In the genomic region with DNA sequence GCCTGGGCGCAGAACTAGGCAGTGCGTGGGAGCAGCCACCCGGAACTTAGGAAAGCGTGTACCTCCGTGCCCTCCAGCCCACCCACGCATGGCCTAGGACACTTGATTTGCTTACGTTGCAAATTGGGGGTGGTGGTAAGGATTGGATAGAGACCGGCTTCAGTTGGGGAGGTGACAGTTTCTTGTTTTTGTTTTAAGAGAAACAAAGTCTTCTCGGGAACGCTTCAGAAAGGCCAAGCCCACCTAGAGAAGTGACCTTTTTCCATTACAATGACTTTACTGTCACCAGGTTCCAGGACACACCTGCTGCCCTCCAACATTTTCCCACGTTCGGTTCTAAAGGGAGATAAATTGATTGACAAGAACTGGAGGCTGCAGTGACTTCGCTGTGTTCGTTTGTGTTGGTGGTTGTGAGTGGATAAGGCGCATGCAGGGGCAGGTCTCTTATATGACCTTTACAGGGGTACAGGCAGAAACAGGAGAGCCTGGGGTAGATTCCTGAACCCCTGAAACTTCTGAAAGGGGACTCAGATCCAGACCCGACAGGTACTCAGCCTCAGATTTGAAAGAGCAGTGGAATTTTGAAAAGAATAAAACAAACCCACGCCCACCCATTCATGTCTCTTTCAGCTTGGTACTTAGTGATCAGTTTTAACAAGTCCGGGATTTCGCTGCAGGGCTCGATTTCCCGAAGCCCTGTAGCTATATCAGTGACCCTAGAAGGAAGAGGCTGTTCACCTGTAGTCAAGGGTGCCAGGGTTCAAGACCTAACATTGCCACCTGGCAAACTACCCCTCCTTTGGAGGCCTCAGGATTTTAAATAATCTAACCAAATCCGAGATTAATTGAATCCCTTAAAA, we compare ENCODE assay signal across 11 mouse cellular contexts. TPM values are rescaled to one million over a fixed set of nuclear protein-coding genes. Genes with fewer than 3 reads are reported as not detected.
DNase-seq lines count a peak whose midpoint lies in the region; ATAC-seq and TF ChIP-seq lines count a peak whose summit lies in the region.
"Had no signal": no experiment of that assay in that cellular context is flagged by ENCODE, and none has a peak within 500 bp of the region (broad histone marks: within the 10 kb centered on the region; RNA-seq: fewer than 3 reads in every experiment).

No protein-coding gene starts in this region.

- no peaks in the 10 kb centered on the region for H3K9me3 ChIP-seq in hindbrain, embryonic 14.5 days (ENCODE audit: control insufficient read depth, low read length)
- H3K9me3 ChIP-seq in hindbrain, embryonic 13.5 days: no peaks in the 10 kb centered on the region
- no peaks in the 10 kb centered on the region for H3K9me3 ChIP-seq in ES-E14 (ENCODE audit: control insufficient read depth, insufficient read depth, low read depth, low read length)
- no peaks in the 10 kb centered on the region for H3K9me3 ChIP-seq in limb, embryonic 12.5 days
- H3K9me3 ChIP-seq: intestine, embryonic 15.5 days; lung, embryonic 15.5 days; midbrain, embryonic 12.5 days had no signal

- no peak for ATAC-seq in hindbrain, embryonic 14.5 days (ENCODE audit: low FRiP score)
- no peak for ATAC-seq in hindbrain, embryonic 13.5 days (ENCODE audit: low FRiP score)
- no peak for ATAC-seq in limb, embryonic 12.5 days (ENCODE audit: insufficient number of reproducible peaks, insufficient read depth, low FRiP score, low TSS enrichment, low read depth)
- ATAC-seq: intestine, embryonic 15.5 days had no signal

- H3K4me2 ChIP-seq in hindbrain, embryonic 14.5 days (replicated peaks): no peak overlapping the region
- no peak overlapping the region for H3K4me2 ChIP-seq in hindbrain, embryonic 13.5 days
- peak overlapping the region; percentile 89 for H3K4me2 ChIP-seq in limb, embryonic 12.5 days
- H3K4me2 ChIP-seq: intestine, embryonic 15.5 days had no signal

- H3K36me3 ChIP-seq in hindbrain, embryonic 14.5 days (replicated peaks; ENCODE audit: control insufficient read depth, insufficient read depth): no peaks in the 10 kb centered on the region
- no peaks in the 10 kb centered on the region for H3K36me3 ChIP-seq in hindbrain, embryonic 13.5 days
- no peaks in the 10 kb centered on the region for H3K36me3 ChIP-seq in ES-E14 (ENCODE audit: control insufficient read depth, insufficient read depth, low read length, poor library complexity, severe bottlenecking)
- H3K36me3 ChIP-seq in limb, embryonic 12.5 days: no peaks in the 10 kb centered on the region
- H3K36me3 ChIP-seq: intestine, embryonic 15.5 days; lung, embryonic 15.5 days; midbrain, embryonic 12.5 days had no signal

- no peak overlapping the region for H3K4me3 ChIP-seq in hindbrain, embryonic 14.5 days (replicated peaks; ENCODE audit: low read length)
- no peak overlapping the region for H3K4me3 ChIP-seq in hindbrain, embryonic 13.5 days
- H3K4me3 ChIP-seq in ES-E14 (ENCODE audit: insufficient read depth in 1 of 2, low read depth in 1 of 2, low read length in 2 of 2, poor library complexity in 1 of 2, severe bottlenecking in 1 of 2): no peak overlapping the region
- H3K4me3 ChIP-seq in limb, embryonic 12.5 days (replicated peaks): peak overlapping the region; percentile 69

- in situ Hi-C loops in ES-E14 (cut with MboI; ENCODE audit: low sequenced_read_pairs in 2 of 2, unreplicated experiment in 2 of 2): loop anchor here in 1 of 2 experiments (25.0 kb wide), 1 partner anchor 462 kb away; no protein-coding TSS in a partner anchor

- no peak overlapping the region for H3K9ac ChIP-seq in hindbrain, embryonic 14.5 days
- no peak overlapping the region for H3K9ac ChIP-seq in hindbrain, embryonic 13.5 days
- no peak overlapping the region for H3K9ac ChIP-seq in ES-E14 (ENCODE audit: insufficient read depth, low read depth, low read length, poor library complexity, severe bottlenecking)
- H3K9ac ChIP-seq in limb, embryonic 12.5 days (replicated peaks): peak overlapping the region; percentile 65; the same call in 1 of the 2 replicates
- H3K9ac ChIP-seq: intestine, embryonic 15.5 days; lung, embryonic 15.5 days; midbrain, embryonic 12.5 days had no signal

- peak; percentile 36 for DNase-seq in hindbrain, embryonic 14.5 days (ENCODE audit: low spot score)
- DNase-seq in ES-E14 (ENCODE audit: low read depth, low spot score): peak; percentile 40
- peak; percentile 23 for DNase-seq in embryo, embryonic 10 days (ENCODE audit: low spot score)
- DNase-seq in ovary, postnatal 14 days (ENCODE audit: low spot score): no peak
- no peak for DNase-seq in cerebellum, adult 18-20 months

- H3K27ac ChIP-seq in hindbrain, embryonic 14.5 days: no peak overlapping the region
- H3K27ac ChIP-seq in hindbrain, embryonic 13.5 days: no peak overlapping the region
- no peak overlapping the region for H3K27ac ChIP-seq in ES-E14 (ENCODE audit: insufficient read depth, low read depth, low read length, poor library complexity, severe bottlenecking)
- H3K27ac ChIP-seq in limb, embryonic 12.5 days: peak overlapping the region; percentile 88; the same call in 1 of the 2 replicates
- H3K27ac ChIP-seq: intestine, embryonic 15.5 days; lung, embryonic 15.5 days; midbrain, embryonic 12.5 days had no signal

- H3K4me1 ChIP-seq in hindbrain, embryonic 14.5 days (replicated peaks; ENCODE audit: control insufficient read depth, insufficient read depth, low read length): peaks cover 18% of the 10 kb centered on the region
- peaks cover 40% of the 10 kb centered on the region for H3K4me1 ChIP-seq in hindbrain, embryonic 13.5 days (replicated peaks)
- H3K4me1 ChIP-seq in ES-E14 (ENCODE audit: control insufficient read depth in 2 of 2, insufficient read depth in 2 of 2, low read length in 2 of 2, poor library complexity in 1 of 2): peaks cover 3 to 9% of the 10 kb centered on the region in 2 experiments; a peak in 3 of 4 replicates
- peaks cover 39% of the 10 kb centered on the region for H3K4me1 ChIP-seq in limb, embryonic 12.5 days (replicated peaks)

- 2% methylated on average over 22 of the region's 22 CpGs for whole genome bisulfite sequencing in hindbrain, embryonic 14.5 days
- 1% methylated on average over 22 of the region's 22 CpGs for WGBS in hindbrain, embryonic 13.5 days
- WGBS in limb, embryonic 12.5 days: 3% methylated on average over 22 of the region's 22 CpGs

- peaks cover 90% of the 10 kb centered on the region for H3K27me3 ChIP-seq in hindbrain, embryonic 14.5 days (ENCODE audit: control insufficient read depth, insufficient read depth, low read length)
- peaks cover 96% of the 10 kb centered on the region for H3K27me3 ChIP-seq in hindbrain, embryonic 13.5 days
- H3K27me3 ChIP-seq in limb, embryonic 12.5 days: peaks cover 85% of the 10 kb centered on the region

TF ChIP-seq in ES-E14, 5 proteins besides CTCF, POLR2A, EP300 and RAD21:
- no peak for TF ChIP-seq ZC3H11A (IDR thresholded peaks at IDR 0.05; ENCODE audit: borderline replicate concordance, low read depth, low read length)
- TF ChIP-seq HCFC1 (IDR thresholded peaks at IDR 0.05; ENCODE audit: borderline replicate concordance, insufficient read depth, low read length): no peak
- peak; percentile 77 for TF ChIP-seq MAFK (IDR thresholded peaks at IDR 0.05; ENCODE audit: insufficient read depth, low read depth, low read length)

RNA-seq across cellular contexts. Expression of gene Gsc, which starts 2.0 kb away (rescaled TPM):
- polyA plus RNA-seq in hindbrain, embryonic 14.5 days (2014; fragmentation: Nextera tagmentation; extraction: Ambion mirVana): not detected in 2 replicates
- polyA plus RNA-seq in hindbrain, embryonic 13.5 days (2015; fragmentation: Nextera tagmentation; extraction: Ambion mirVana): 0.31 TPM in 1 of 2 replicates, not detected in the other
- total RNA-seq in ES-E14 (2012; rRNA removed): 0.48 and 0.54 TPM in 2 replicates
- 29.0 and 32.3 TPM in 2 replicates for polyA plus RNA-seq in limb, embryonic 12.5 days (2016; fragmentation: Nextera tagmentation; extraction: Ambion mirVana)
- total RNA-seq: left cerebral cortex, postnatal 10 days had no signal

Comparison
In these comparisons a context has a peak if more than half of its experiments do, and no peak if none do; other contexts are left out.
1. DNase-seq: peak in hindbrain, embryonic 14.5 days (single experiment), ES-E14 (single experiment) and embryo, embryonic 10 days (single experiment); none in ovary, postnatal 14 days (single experiment) and cerebellum, adult 18-20 months (0 of 2).
2. RNA of gene Gsc, which starts 2.0 kb away (polyA plus RNA-seq): 29.0 to 32.3 TPM in limb, embryonic 12.5 days; 0.31 TPM in hindbrain, embryonic 13.5 days and not detected in hindbrain, embryonic 14.5 days; every median in the first group is over 10 times any median in the second.